Mouse (Mus musculus) forebrain, embryonic 11.5 days (tissue): ENCODE data around the gene Incenp. TPM values are rescaled to one million over a fixed set of nuclear protein-coding genes. Genes with fewer than 3 reads are reported as not detected.

Experiments
- microRNA-seq: library from miRNA; unstranded; fragments of <30 nt; microRNA quantifications from one replicate; pipeline ENCODE4, GENCODE M21; 2016; ENCODE audit not compliant: insufficient number of aligned reads
- polyA plus RNA-seq: library from polyadenylated mRNA; unstranded; fragments of >200 nt; fragmentation: Nextera tagmentation; extraction: Ambion mirVana; gene quantifications from 2 replicates; pipeline ENCODE4 v1.2.1, GENCODE M21; 2014

Incenp gene
- polyA plus RNA-seq, 1 experiment from 2014 or later: 133 TPM

Small RNAs within 50 kb of the gene (microRNA-seq; reads per million reads assigned to microRNA genes)
- not detected for gene Gm22369
- not detected for gene Gm24484

Other genes starting within 250 kb of the Incenp start
- not detected in 2 replicates for gene Scgb2a2, start 52.0 kb downstream of the Incenp start, polyA plus RNA-seq
- 1,254 and 1,333 TPM in 2 replicates for gene Fth1, start 81.0 kb upstream of the Incenp start, polyA plus RNA-seq
- 0.92 and 1.5 TPM in 2 replicates for gene Best1, start 102.1 kb upstream of the Incenp start, polyA plus RNA-seq
- 34.5 and 35.1 TPM in 2 replicates for gene Rab3il1, start 102.1 kb upstream of the Incenp start, polyA plus RNA-seq
- gene Fads3, start 142.0 kb upstream of the Incenp start, polyA plus RNA-seq: 5.9 and 6.1 TPM in 2 replicates
- gene Fads2, start 202.2 kb upstream of the Incenp start, polyA plus RNA-seq: 75.9 and 83.8 TPM in 2 replicates